ENCODE assay signal across 22 mouse cellular contexts in genomic region chr3:44301077-44301476, GRCm38 (mm10).
"Had no signal": no experiment of that assay in that cellular context is flagged by ENCODE, and none has a peak within 500 bp of the region (broad histone marks: within the 10 kb centered on the region; RNA-seq: fewer than 3 reads in every experiment).

No protein-coding gene starts in this region.

- H3K4me2 ChIP-seq: limb, embryonic 12.5 days; limb, embryonic 15.5 days; liver, embryonic 11.5 days; lung, embryonic 14.5 days; neural tube, embryonic 13.5 days had no signal

- ATAC-seq: inflammation-experienced regulatory T-cells, adult 6 months; intestine, postnatal 0 days; liver, postnatal 0 days; lung, postnatal 0 days had no signal

- H3K4me1 ChIP-seq: limb, embryonic 12.5 days; limb, embryonic 15.5 days; megakaryocyte, embryonic 14.5 days; neural tube, embryonic 13.5 days had no signal

- H3K27ac ChIP-seq: kidney, postnatal 0 days; limb, embryonic 12.5 days; limb, embryonic 15.5 days; liver, embryonic 14.5 days; neural tube, embryonic 13.5 days; stomach, postnatal 0 days had no signal

- H3K27me3 ChIP-seq: limb, embryonic 12.5 days; limb, embryonic 15.5 days; megakaryocyte, embryonic 14.5 days; neural tube, embryonic 13.5 days had no signal

- DNase-seq: kidney, adult 2 months; kidney, postnatal 25 days; left cerebral cortex, postnatal 4 days; liver, postnatal 0 days; lung, embryonic 14.5 days; right cerebral cortex, adult 18-20 months; right cerebral cortex, postnatal 14 days; right cerebral cortex, postnatal 4 days; thymus, adult 2 months; thymus, postnatal 14 days; thymus, postnatal 4 days had no signal

- H3K9ac ChIP-seq: limb, embryonic 12.5 days; limb, embryonic 15.5 days; liver, embryonic 14.5 days; liver, postnatal 0 days; lung, embryonic 14.5 days; neural tube, embryonic 13.5 days had no signal

- H3K9me3 ChIP-seq: limb, embryonic 12.5 days; limb, embryonic 15.5 days; megakaryocyte, embryonic 14.5 days; neural tube, embryonic 13.5 days had no signal

- H3K4me3 ChIP-seq: limb, embryonic 12.5 days; limb, embryonic 15.5 days; megakaryocyte, embryonic 14.5 days; neural tube, embryonic 13.5 days had no signal

- H3K36me3 ChIP-seq: limb, embryonic 12.5 days; limb, embryonic 15.5 days; neural tube, embryonic 13.5 days had no signal
